Mouse (Mus musculus) limb, embryonic 12.5 days (tissue): ENCODE data around the gene Srcin1. TPM values are rescaled to one million over a fixed set of nuclear protein-coding genes. Genes with fewer than 3 reads are reported as not detected.

Experiments
- ATAC-seq: fragments of 200-750 bp; cut with Nextera tagmentation; 2 replicates; pipeline ENCODE4 v1.8.0; 2017; ENCODE audit warnings: low read depth, moderate TSS enrichment; ENCODE audit not compliant: insufficient number of reproducible peaks, insufficient read depth, low FRiP score, low TSS enrichment
- H3K27ac ChIP-seq: fragments of 300-500 bp; sonication (generic); 2 replicates; pipeline ENCODE4 v1.5.1; 2016; ENCODE audit warnings: mild to moderate bottlenecking, moderate library complexity
- H3K27me3 ChIP-seq: fragments of 300-500 bp; sonication (generic); 2 replicates; pipeline ENCODE4 v1.6.1; 2016; ENCODE audit warnings: mild to moderate bottlenecking, moderate library complexity
- H3K36me3 ChIP-seq: fragments of 300-500 bp; sonication (generic); 2 replicates; pipeline ENCODE4 v1.6.1; 2016; ENCODE audit warnings: mild to moderate bottlenecking, moderate library complexity
- H3K4me1 ChIP-seq: fragments of 300-500 bp; sonication (generic); replicated peaks from 2 replicates; pipeline ENCODE4 v1.6.1; 2016
- H3K4me2 ChIP-seq: fragments of 300-500 bp; sonication (generic); 2 replicates; pipeline ENCODE4 v1.6.1; 2016; ENCODE audit warnings: mild to moderate bottlenecking, moderate library complexity
- H3K4me3 ChIP-seq: fragments of 300-500 bp; sonication (generic); replicated peaks from 2 replicates; pipeline ENCODE4 v1.5.1; 2016; ENCODE audit warnings: mild to moderate bottlenecking
- H3K9ac ChIP-seq: fragments of 300-500 bp; sonication (generic); replicated peaks from 2 replicates; pipeline ENCODE4 v1.6.1; 2016; ENCODE audit warnings: mild to moderate bottlenecking, moderate library complexity
- H3K9me3 ChIP-seq: fragments of 300-500 bp; sonication (generic); 2 replicates; pipeline ENCODE4 v1.6.1; 2016; ENCODE audit warnings: mild to moderate bottlenecking, moderate library complexity
- WGBS: fragments of 180-500 bp; shearing (Covaris S2); methylation state at CpG from one replicate; pipeline ENCODE4 v1.1.7; 2016; 5-methylcytosine and 5-hydroxymethylcytosine counted together
- polyA plus RNA-seq: library from polyadenylated mRNA; unstranded; fragments of >200 nt; fragmentation: Nextera tagmentation; extraction: Ambion mirVana; gene quantifications from 2 replicates; pipeline ENCODE4 v1.2.1, GENCODE M21; 2016

The Srcin1 gene
- polyA plus RNA-seq, 1 experiment from 2014 or later: 0.79 TPM

GRCm38 (mm10) chr11:97603891-97604290, 27.9 kb upstream of the Srcin1 start:
- Histone ChIP-seq H3K9ac (no peak overlapping the region), H3K9me3 (0 out of 2 replicates have a peak, but pooled peaks cover 5% of the 10 kb centered on the region), H3K27ac (no peak overlapping the region), H3K4me3 (no peak overlapping the region), H3K36me3 (no peaks in the 10 kb centered on the region), H3K27me3 (peaks cover 19% of the 10 kb centered on the region), H3K4me2 (no peak overlapping the region), H3K4me1 (no peaks in the 10 kb centered on the region)
- 75% methylated on average over 10 of the region's 10 CpGs for WGBS
- no peak for ATAC-seq

- Histone ChIP-seq H3K4me3 (no peak overlapping the region), H3K9me3 (0 out of 2 replicates have a peak, but pooled peaks cover 5% of the 10 kb centered on the region), H3K4me1 (no peaks in the 10 kb centered on the region), H3K9ac (no peak overlapping the region), H3K4me2 (no peak overlapping the region), H3K27ac (no peak overlapping the region), H3K36me3 (no peaks in the 10 kb centered on the region), H3K27me3 (peaks cover 19% of the 10 kb centered on the region)
- WGBS: 45% methylated on average over 6 of the region's 6 CpGs
- no peak for ATAC-seq
Measured at GRCm38 (mm10) chr11:97602223-97602622, 26.2 kb upstream of the Srcin1 start.

- ATAC-seq: no peak
- H3K4me2 ChIP-seq: no peak overlapping the region
- H3K36me3 ChIP-seq: no peaks in the 10 kb centered on the region
- H3K9me3 ChIP-seq: 0 out of 2 replicates have a peak, but pooled peaks cover 5% of the 10 kb centered on the region
- WGBS: 90% methylated on average over 8 of the region's 8 CpGs
- H3K4me3 ChIP-seq: no peak overlapping the region
- peaks cover 13% of the 10 kb centered on the region; the same call in 1 of the 2 replicates for H3K27me3 ChIP-seq
- H3K27ac ChIP-seq: no peak overlapping the region
- H3K4me1 ChIP-seq: no peaks in the 10 kb centered on the region
- no peak overlapping the region for H3K9ac ChIP-seq
Measured at GRCm38 (mm10) chr11:97599104-97599503, 23.1 kb upstream of the Srcin1 start.

- H3K9me3 ChIP-seq: 0 out of 2 replicates have a peak, but pooled peaks cover 5% of the 10 kb centered on the region
- H3K4me3 ChIP-seq: no peak overlapping the region
- H3K9ac ChIP-seq: no peak overlapping the region
- H3K36me3 ChIP-seq: no peaks in the 10 kb centered on the region
- H3K4me2 ChIP-seq: no peak overlapping the region
- peaks cover 5% of the 10 kb centered on the region; the same call in 1 of the 2 replicates for H3K27me3 ChIP-seq
- no peak overlapping the region for H3K27ac ChIP-seq
- no peaks in the 10 kb centered on the region for H3K4me1 ChIP-seq
- no peak for ATAC-seq
- WGBS: 76% methylated on average over 10 of the region's 10 CpGs
Measured at GRCm38 (mm10) chr11:97597945-97598691, 22.1 kb upstream of the Srcin1 start.

- Histone ChIP-seq H3K4me3 (no peak overlapping the region), H3K9me3 (no peaks in the 10 kb centered on the region)
- no peak for ATAC-seq
Measured at GRCm38 (mm10) chr11:97594136-97594535, 18.1 kb upstream of the Srcin1 start.

GRCm38 (mm10) chr11:97591910-97592309, 15.9 kb upstream of the Srcin1 start:
- Histone ChIP-seq H3K9me3 (no peaks in the 10 kb centered on the region), H3K9ac (no peak overlapping the region), H3K27me3 (peaks cover 6% of the 10 kb centered on the region), H3K4me2 (no peak overlapping the region), H3K27ac (no peak overlapping the region), H3K4me1 (peaks cover 11% of the 10 kb centered on the region), H3K4me3 (no peak overlapping the region), H3K36me3 (no peaks in the 10 kb centered on the region)
- no peak for ATAC-seq
- WGBS: 61% methylated on average over 5 of the region's 5 CpGs

More at GRCm38 (mm10) chr11:97594136-97594535, 18.1 kb upstream of the Srcin1 start:
- peaks cover 10% of the 10 kb centered on the region for H3K4me1 ChIP-seq
- H3K4me2 ChIP-seq: no peak overlapping the region
- H3K27me3 ChIP-seq: peaks cover 6% of the 10 kb centered on the region
- H3K9ac ChIP-seq: no peak overlapping the region
- 46% methylated on average over 6 of the region's 6 CpGs for WGBS
- H3K36me3 ChIP-seq: no peaks in the 10 kb centered on the region
- no peak overlapping the region for H3K27ac ChIP-seq

GRCm38 (mm10) chr11:97590227-97590960, 14.4 kb upstream of the Srcin1 start:
- no peak overlapping the region for H3K4me3 ChIP-seq
- peaks cover 6% of the 10 kb centered on the region for H3K27me3 ChIP-seq
- WGBS: 45% methylated on average over 24 of the region's 24 CpGs
- H3K4me2 ChIP-seq: no peak overlapping the region
- H3K36me3 ChIP-seq: no peaks in the 10 kb centered on the region
- H3K27ac ChIP-seq: no peak overlapping the region
- H3K4me1 ChIP-seq: peaks cover 11% of the 10 kb centered on the region
- no peak for ATAC-seq
- H3K9me3 ChIP-seq: no peaks in the 10 kb centered on the region
- H3K9ac ChIP-seq: 0 out of 2 replicates have a peak overlapping the region, but pooled peaks have one; percentile 4

- Histone ChIP-seq H3K9ac (no peak overlapping the region), H3K4me1 (peaks cover 11% of the 10 kb centered on the region), H3K4me3 (no peak overlapping the region), H3K36me3 (no peaks in the 10 kb centered on the region), H3K9me3 (no peaks in the 10 kb centered on the region), H3K27ac (no peak overlapping the region), H3K27me3 (peaks cover 6% of the 10 kb centered on the region), H3K4me2 (peak overlapping the region; percentile 24)
- ATAC-seq: no peak
- WGBS: 1% methylated on average over 10 of the region's 10 CpGs
Measured at GRCm38 (mm10) chr11:97589216-97589615, 13.2 kb upstream of the Srcin1 start.

GRCm38 (mm10) chr11:97585932-97586331, 9.9 kb upstream of the Srcin1 start:
- Histone ChIP-seq H3K36me3 (no peaks in the 10 kb centered on the region), H3K4me2 (no peak overlapping the region), H3K4me3 (no peak overlapping the region), H3K27me3 (peaks cover 7% of the 10 kb centered on the region), H3K27ac (no peak overlapping the region), H3K9ac (no peak overlapping the region), H3K4me1 (peaks cover 11% of the 10 kb centered on the region), H3K9me3 (no peaks in the 10 kb centered on the region)
- no peak for ATAC-seq
- WGBS: 57% methylated on average over 10 of the region's 10 CpGs

- Histone ChIP-seq H3K9ac (no peak overlapping the region), H3K4me1 (peaks cover 5% of the 10 kb centered on the region), H3K36me3 (no peaks in the 10 kb centered on the region), H3K27me3 (peaks cover 12% of the 10 kb centered on the region; the same call in 1 of the 2 replicates), H3K4me2 (no peak overlapping the region), H3K4me3 (no peak overlapping the region), H3K9me3 (no peaks in the 10 kb centered on the region), H3K27ac (no peak overlapping the region)
- ATAC-seq: no peak
- WGBS: 60% methylated on average over 7 of the region's 7 CpGs
Measured at GRCm38 (mm10) chr11:97584476-97584875, 8.5 kb upstream of the Srcin1 start.

GRCm38 (mm10) chr11:97579088-97579857, 3.3 kb upstream of the Srcin1 start:
- Histone ChIP-seq H3K27ac (no peak overlapping the region), H3K4me3 (no peak overlapping the region), H3K4me2 (no peak overlapping the region), H3K9ac (no peak overlapping the region), H3K36me3 (no peaks in the 10 kb centered on the region), H3K4me1 (peaks cover 20% of the 10 kb centered on the region), H3K27me3 (peaks cover 63% of the 10 kb centered on the region), H3K9me3 (no peaks in the 10 kb centered on the region)
- no peak for ATAC-seq
- WGBS: 18% methylated on average over 10 of the region's 10 CpGs
